Mouse (Mus musculus) liver, embryonic 15.5 days (tissue): ENCODE results near the gene Rbm39. TPM values are rescaled to one million over a fixed set of nuclear protein-coding genes. Genes with fewer than 3 reads are reported as not detected.

Experiments
- ATAC-seq: fragments of 200-750 bp; cut with Nextera tagmentation; 2 replicates; pipeline ENCODE4 v1.8.0; 2017; ENCODE audit warnings: moderate number of reproducible peaks, mild to moderate bottlenecking, moderate library complexity; ENCODE audit not compliant: insufficient read depth
- H3K27ac ChIP-seq: fragments of 300-500 bp; sonication (generic); replicated peaks from 2 replicates; pipeline ENCODE4 v1.5.1; 2015; ENCODE audit warnings: mild to moderate bottlenecking, inconsistent platforms
- H3K27me3 ChIP-seq: fragments of 300-500 bp; sonication (generic); 2 replicates; pipeline ENCODE4 v1.6.1; 2015; ENCODE audit warnings: mild to moderate bottlenecking, inconsistent platforms
- H3K36me3 ChIP-seq: fragments of 300-500 bp; sonication (generic); replicated peaks from 2 replicates; pipeline ENCODE4 v1.6.1; 2015; ENCODE audit warnings: moderate library complexity, mild to moderate bottlenecking, inconsistent platforms
- H3K4me1 ChIP-seq: fragments of 300-500 bp; sonication (generic); replicated peaks from 2 replicates; pipeline ENCODE4 v1.6.1; 2015; ENCODE audit warnings: inconsistent platforms
- H3K4me2 ChIP-seq: fragments of 300-500 bp; sonication (generic); 2 replicates; pipeline ENCODE4 v1.6.1; 2015; ENCODE audit warnings: moderate library complexity, mild to moderate bottlenecking, inconsistent platforms
- H3K4me3 ChIP-seq: fragments of 300-500 bp; sonication (generic); replicated peaks from 2 replicates; pipeline ENCODE4 v1.5.1; 2015; ENCODE audit warnings: mild to moderate bottlenecking, inconsistent platforms
- H3K9ac ChIP-seq: fragments of 300-500 bp; sonication (generic); 2 replicates; pipeline ENCODE4 v1.6.1; 2015; ENCODE audit warnings: moderate library complexity, mild to moderate bottlenecking, inconsistent platforms
- H3K9me3 ChIP-seq: fragments of 300-500 bp; sonication (generic); replicated peaks from 2 replicates; pipeline ENCODE4 v1.6.1; 2016; ENCODE audit warnings: inconsistent platforms
- WGBS: fragments of 180-500 bp; shearing (Covaris S2); methylation state at CpG from one replicate; pipeline ENCODE4 v1.1.7; 2015; ENCODE audit warnings: mixed read lengths; ENCODE audit not compliant: insufficient replicate concordance; 5-methylcytosine and 5-hydroxymethylcytosine counted together
- polyA plus RNA-seq: library from polyadenylated mRNA; unstranded; fragments of >200 nt; fragmentation: Nextera tagmentation; extraction: Ambion mirVana; gene quantifications from 2 replicates; pipeline ENCODE4 v1.2.1, GENCODE M21; 2015

Gene Rbm39
- 207 and 223 TPM in 2 replicates for polyA plus RNA-seq

DNA sequence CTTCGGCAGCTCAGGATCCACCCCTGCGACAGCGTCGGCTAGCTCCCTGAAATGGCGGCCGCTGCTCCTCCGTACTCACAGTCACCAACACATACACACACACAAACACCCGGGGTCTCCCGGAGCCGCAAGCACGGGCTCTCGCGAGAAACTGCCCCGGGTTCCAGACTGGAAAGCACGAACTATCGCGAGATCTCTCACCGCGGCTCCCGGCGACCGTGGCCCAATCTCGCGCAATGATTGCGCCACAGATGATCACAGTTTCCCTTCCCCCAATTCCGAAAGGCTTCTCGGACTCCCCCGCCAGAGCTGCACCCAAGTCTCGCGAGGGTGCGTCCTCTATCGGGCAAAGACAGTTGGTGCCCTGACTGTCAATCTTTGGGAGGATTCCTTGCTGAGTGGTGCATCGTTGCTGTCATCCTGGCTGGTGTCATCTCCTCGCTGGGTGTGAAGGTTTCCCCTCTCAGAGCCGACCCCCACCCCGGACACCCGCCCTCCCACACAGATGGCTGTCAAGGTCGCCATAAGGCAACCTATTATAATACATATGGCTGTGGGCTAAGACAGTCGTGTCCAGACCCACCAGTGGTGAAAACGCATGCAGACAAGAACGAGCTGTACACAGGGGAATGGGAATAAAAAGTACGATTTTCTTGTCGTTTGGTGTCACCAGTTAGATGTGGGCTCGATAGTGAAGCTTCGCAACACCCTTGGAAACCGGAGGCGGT, at the start of gene Rbm39:
Gene Rbm39, minus strand, starts transcription at position 145 of the 728 bp plus-strand sequence.
- H3K9ac ChIP-seq: peak within 1 kb of the TSS; percentile 100
- peaks cover 33% of the 10 kb centered on the region for H3K4me1 ChIP-seq
- peak within 1 kb of the TSS; percentile 84 for H3K4me2 ChIP-seq
- peak within 1 kb of the TSS; percentile 98 for H3K27ac ChIP-seq
- under 1% methylated on average over 47 of the region's 47 CpGs for WGBS
- peak; percentile 91 for ATAC-seq
- peak within 1 kb of the TSS; percentile 98 for H3K4me3 ChIP-seq
- no peaks in the 10 kb centered on the region for H3K27me3 ChIP-seq
- H3K36me3 ChIP-seq: peaks cover 32% of the 10 kb centered on the region
- H3K9me3 ChIP-seq: no peaks in the 10 kb centered on the region

DNA sequence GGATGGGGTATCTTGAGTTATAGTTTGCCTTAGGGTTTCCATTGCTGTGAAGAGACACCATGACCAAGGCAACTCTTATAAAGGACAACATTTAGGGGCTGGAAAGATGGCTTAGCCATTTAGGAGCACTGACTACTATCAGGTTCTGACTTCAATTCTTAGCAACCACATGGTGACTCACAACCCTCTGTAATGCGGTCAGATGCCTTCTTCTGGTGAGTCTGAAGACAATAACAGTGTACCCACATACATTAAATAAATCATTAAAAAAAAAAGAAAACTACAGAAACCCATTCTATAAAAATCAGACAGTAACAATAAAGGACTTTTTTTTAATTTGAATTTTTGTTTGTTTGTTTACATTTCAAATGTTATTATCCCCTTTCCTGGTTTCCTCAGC, 49.1 kb upstream of the Rbm39 start:
- Histone ChIP-seq H3K9me3 (no peaks in the 10 kb centered on the region), H3K9ac (no peak overlapping the region), H3K27ac (no peak overlapping the region), H3K36me3 (peaks cover 22% of the 10 kb centered on the region), H3K27me3 (no peaks in the 10 kb centered on the region), H3K4me1 (0 out of 2 replicates have a peak, but pooled peaks cover 2% of the 10 kb centered on the region), H3K4me3 (no peak overlapping the region), H3K4me2 (no peak overlapping the region)
- WGBS: 78% methylated on average over 1 of the region's 1 CpGs
- ATAC-seq: no peak

DNA sequence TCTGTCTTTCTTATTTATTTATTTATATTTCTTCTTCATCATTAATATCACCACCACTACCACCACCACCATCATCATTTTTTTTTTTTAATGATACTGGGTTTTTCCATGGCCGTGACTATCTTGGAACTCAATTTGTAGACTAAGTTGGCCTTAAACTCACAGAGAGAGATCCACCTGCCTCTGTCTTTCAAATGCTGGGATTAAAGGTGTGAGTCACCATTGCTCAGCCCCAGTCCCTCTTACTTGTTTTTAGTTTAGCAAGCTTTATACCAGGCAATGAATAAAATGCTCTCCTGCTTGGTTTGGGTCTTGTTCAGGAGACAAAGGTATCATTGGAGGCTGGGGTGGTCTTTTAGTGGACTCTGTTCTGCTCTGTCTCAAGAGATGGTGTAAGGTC, 47.7 kb upstream of the Rbm39 start:
- no peak overlapping the region for H3K9ac ChIP-seq
- peaks cover 24% of the 10 kb centered on the region for H3K36me3 ChIP-seq
- no peak overlapping the region for H3K4me2 ChIP-seq
- no peak for ATAC-seq
- H3K4me3 ChIP-seq: no peak overlapping the region
- 79% methylated on average over 1 of the region's 1 CpGs for WGBS
- no peak overlapping the region for H3K27ac ChIP-seq
- peaks cover 11% of the 10 kb centered on the region for H3K4me1 ChIP-seq
- H3K9me3 ChIP-seq: no peaks in the 10 kb centered on the region
- no peaks in the 10 kb centered on the region for H3K27me3 ChIP-seq

DNA sequence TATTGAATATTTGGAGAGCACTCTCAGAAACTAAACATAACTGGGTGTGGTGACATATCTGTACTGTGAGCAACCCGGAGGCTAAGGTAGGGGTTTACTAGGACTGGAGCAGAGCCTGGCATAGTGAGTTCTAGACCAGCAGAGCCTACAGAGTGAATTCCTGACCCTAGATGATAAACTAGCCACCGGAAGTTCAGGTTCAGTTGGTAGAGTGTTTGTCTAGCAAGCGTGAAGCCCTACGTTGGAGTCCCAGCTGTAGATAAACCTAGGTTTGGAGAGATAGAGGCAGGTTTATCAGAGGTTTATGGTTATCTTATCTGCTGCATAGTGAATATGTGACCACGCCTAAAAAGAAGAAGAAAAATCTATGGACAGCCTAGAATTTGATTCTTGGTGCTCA, 44.0 kb upstream of the Rbm39 start:
- Histone ChIP-seq H3K4me3 (no peak overlapping the region), H3K36me3 (peaks cover 20% of the 10 kb centered on the region), H3K9me3 (no peaks in the 10 kb centered on the region), H3K9ac (no peak overlapping the region), H3K4me2 (no peak overlapping the region), H3K27me3 (no peaks in the 10 kb centered on the region), H3K27ac (no peak overlapping the region), H3K4me1 (peaks cover 11% of the 10 kb centered on the region)
- ATAC-seq: no peak
- 34% methylated on average over 5 of the region's 5 CpGs for WGBS

GRCm38 (mm10) chr2:156222100-156222499, 42.1 kb upstream of the Rbm39 start:
- peaks cover 16% of the 10 kb centered on the region; the same call in 1 of the 2 replicates for H3K36me3 ChIP-seq
- no peak overlapping the region for H3K27ac ChIP-seq
- H3K4me2 ChIP-seq: no peak overlapping the region
- H3K4me3 ChIP-seq: no peak overlapping the region
- no peak overlapping the region for H3K9ac ChIP-seq
- no peaks in the 10 kb centered on the region for H3K9me3 ChIP-seq
- ATAC-seq: no peak
- no peaks in the 10 kb centered on the region for H3K27me3 ChIP-seq
- peaks cover 11% of the 10 kb centered on the region for H3K4me1 ChIP-seq

- no peaks in the 10 kb centered on the region for H3K4me1 ChIP-seq
- H3K9me3 ChIP-seq: no peaks in the 10 kb centered on the region
- WGBS: 60% methylated on average over 1 of the region's 1 CpGs
- ATAC-seq: no peak
- H3K36me3 ChIP-seq: 0 out of 2 replicates have a peak, but pooled peaks cover 2% of the 10 kb centered on the region
- H3K9ac ChIP-seq: no peak overlapping the region
- H3K27me3 ChIP-seq: no peaks in the 10 kb centered on the region
- H3K27ac ChIP-seq: no peak overlapping the region
- no peak overlapping the region for H3K4me3 ChIP-seq
- no peak overlapping the region for H3K4me2 ChIP-seq
Measured at GRCm38 (mm10) chr2:156217786-156218185, 37.7 kb upstream of the Rbm39 start.

DNA sequence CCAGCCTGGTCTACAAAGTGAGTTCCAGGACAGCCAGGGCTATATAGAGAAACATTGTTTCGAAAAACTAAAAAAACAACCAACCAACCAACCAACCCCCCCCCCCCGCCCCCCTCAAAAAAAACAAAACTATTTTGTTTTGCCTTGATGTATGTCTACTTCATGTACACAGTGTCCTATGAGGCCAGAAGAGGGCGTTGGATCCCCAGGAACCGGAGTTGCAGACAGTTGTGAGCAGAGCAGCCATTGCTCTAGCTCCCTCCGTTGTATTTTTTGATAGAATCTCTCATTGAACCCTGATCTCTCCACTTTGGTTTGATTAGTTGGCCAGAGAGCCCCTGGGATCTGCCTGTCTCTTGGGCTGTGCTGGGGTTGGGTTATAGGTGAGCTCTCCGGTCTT, 23.9 kb upstream of the Rbm39 start:
- no peak overlapping the region for H3K27ac ChIP-seq
- H3K9ac ChIP-seq: no peak overlapping the region
- 76% methylated on average over 6 of the region's 6 CpGs for WGBS
- H3K4me1 ChIP-seq: peaks cover 20% of the 10 kb centered on the region
- H3K9me3 ChIP-seq: no peaks in the 10 kb centered on the region
- ATAC-seq: no peak
- peaks cover 20% of the 10 kb centered on the region; the same call in 1 of the 2 replicates for H3K36me3 ChIP-seq
- no peak overlapping the region for H3K4me3 ChIP-seq
- no peaks in the 10 kb centered on the region for H3K27me3 ChIP-seq
- H3K4me2 ChIP-seq: no peak overlapping the region

GRCm38 (mm10) chr2:156202848-156203437, 22.9 kb upstream of the Rbm39 start:
- Histone ChIP-seq H3K27ac (0 out of 2 replicates have a peak overlapping the region, but pooled peaks have one; percentile 38), H3K36me3 (peaks cover 20% of the 10 kb centered on the region; the same call in 1 of the 2 replicates), H3K4me3 (no peak overlapping the region), H3K9ac (no peak overlapping the region), H3K27me3 (no peaks in the 10 kb centered on the region), H3K9me3 (no peaks in the 10 kb centered on the region), H3K4me2 (no peak overlapping the region), H3K4me1 (peaks cover 29% of the 10 kb centered on the region)
- 67% methylated on average over 3 of the region's 3 CpGs for WGBS
- 0 out of 2 replicates have a peak, but pooled peaks have one; percentile 25 for ATAC-seq

GRCm38 (mm10) chr2:156201486-156201885, 21.4 kb upstream of the Rbm39 start:
- WGBS: 61% methylated on average over 4 of the region's 4 CpGs
- H3K27me3 ChIP-seq: no peaks in the 10 kb centered on the region
- H3K36me3 ChIP-seq: peaks cover 15% of the 10 kb centered on the region; the same call in 1 of the 2 replicates
- H3K9me3 ChIP-seq: no peaks in the 10 kb centered on the region
- peaks cover 39% of the 10 kb centered on the region for H3K4me1 ChIP-seq
- H3K27ac ChIP-seq: no peak overlapping the region
- H3K4me3 ChIP-seq: no peak overlapping the region
- ATAC-seq: no peak
- H3K9ac ChIP-seq: no peak overlapping the region
- no peak overlapping the region for H3K4me2 ChIP-seq

DNA sequence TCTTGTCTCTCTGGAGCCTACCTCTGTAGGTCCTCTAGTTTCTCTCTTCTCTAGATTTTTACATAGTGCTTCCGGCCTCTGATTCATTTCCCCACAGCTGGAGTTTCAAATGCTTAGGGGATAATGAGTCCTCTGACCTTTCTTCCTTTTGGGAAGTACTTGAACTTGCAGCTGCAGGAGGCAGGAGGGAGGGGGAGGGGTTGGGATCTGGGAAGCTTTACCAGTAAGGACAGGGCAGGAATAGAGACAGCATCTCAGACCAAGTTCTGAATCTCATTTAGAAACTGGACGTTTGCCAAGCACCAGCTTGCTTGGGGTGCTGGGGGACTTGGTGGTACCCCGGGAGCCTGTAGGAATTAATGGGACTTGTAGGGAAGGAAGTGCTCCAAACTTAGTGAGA, 19.9 kb upstream of the Rbm39 start:
- Histone ChIP-seq H3K27me3 (no peaks in the 10 kb centered on the region), H3K9me3 (no peaks in the 10 kb centered on the region), H3K4me2 (no peak overlapping the region), H3K27ac (no peak overlapping the region), H3K4me1 (peaks cover 50% of the 10 kb centered on the region), H3K36me3 (peaks cover 11% of the 10 kb centered on the region; the same call in 1 of the 2 replicates), H3K4me3 (no peak overlapping the region), H3K9ac (no peak overlapping the region)
- 73% methylated on average over 3 of the region's 3 CpGs for WGBS
- no peak for ATAC-seq

DNA sequence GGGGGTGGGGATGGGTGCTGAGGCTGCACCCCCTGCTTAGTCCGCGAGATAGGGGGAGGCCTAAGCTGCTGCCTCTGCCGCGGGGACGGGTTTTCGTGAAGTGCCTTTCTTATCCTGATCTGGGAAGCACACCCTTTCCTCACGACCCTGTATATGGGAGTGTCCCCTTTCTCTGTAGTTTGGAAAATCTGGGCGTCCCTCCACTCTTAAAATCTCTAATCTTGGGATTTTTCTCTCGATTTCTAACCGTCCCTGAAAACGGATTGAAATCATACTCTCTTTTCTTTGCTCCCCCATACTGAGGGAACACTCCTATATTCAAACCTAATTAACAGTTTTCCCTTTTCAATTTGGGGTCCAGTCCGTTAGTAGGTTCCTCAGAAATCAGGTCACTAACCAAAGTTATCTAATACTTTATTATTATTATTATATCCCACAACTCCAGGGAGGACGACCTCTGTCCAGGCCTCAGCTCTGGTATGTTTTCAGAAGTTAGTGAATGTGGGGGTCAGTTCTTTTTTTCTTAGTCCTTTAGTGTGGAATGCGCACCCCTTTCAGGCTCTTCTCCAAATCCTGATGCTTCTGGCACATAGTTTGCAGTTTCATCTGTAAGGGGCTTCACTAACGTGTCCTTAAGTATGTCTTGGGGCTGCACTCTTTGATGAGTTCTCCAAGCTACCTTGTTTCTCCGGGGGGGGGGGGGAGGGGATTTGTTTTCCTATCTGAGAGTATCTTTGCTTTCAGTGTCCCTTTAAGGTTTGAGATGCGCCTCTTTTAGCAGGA, 17.3 kb upstream of the Rbm39 start:
- no peaks in the 10 kb centered on the region for H3K9me3 ChIP-seq
- H3K4me1 ChIP-seq: peaks cover 45% of the 10 kb centered on the region
- WGBS: 5% methylated on average over 17 of the region's 17 CpGs
- H3K36me3 ChIP-seq: peaks cover 6% of the 10 kb centered on the region; the same call in 1 of the 2 replicates
- no peak for ATAC-seq
- peak overlapping the region; percentile 77 for H3K4me3 ChIP-seq
- peak overlapping the region; percentile 95 for H3K27ac ChIP-seq
- no peaks in the 10 kb centered on the region for H3K27me3 ChIP-seq
- peak overlapping the region; percentile 78 for H3K9ac ChIP-seq
- H3K4me2 ChIP-seq: peak overlapping the region; percentile 97
